8 mouse cellular contexts compared by ENCODE assay signal in the genomic region with DNA sequence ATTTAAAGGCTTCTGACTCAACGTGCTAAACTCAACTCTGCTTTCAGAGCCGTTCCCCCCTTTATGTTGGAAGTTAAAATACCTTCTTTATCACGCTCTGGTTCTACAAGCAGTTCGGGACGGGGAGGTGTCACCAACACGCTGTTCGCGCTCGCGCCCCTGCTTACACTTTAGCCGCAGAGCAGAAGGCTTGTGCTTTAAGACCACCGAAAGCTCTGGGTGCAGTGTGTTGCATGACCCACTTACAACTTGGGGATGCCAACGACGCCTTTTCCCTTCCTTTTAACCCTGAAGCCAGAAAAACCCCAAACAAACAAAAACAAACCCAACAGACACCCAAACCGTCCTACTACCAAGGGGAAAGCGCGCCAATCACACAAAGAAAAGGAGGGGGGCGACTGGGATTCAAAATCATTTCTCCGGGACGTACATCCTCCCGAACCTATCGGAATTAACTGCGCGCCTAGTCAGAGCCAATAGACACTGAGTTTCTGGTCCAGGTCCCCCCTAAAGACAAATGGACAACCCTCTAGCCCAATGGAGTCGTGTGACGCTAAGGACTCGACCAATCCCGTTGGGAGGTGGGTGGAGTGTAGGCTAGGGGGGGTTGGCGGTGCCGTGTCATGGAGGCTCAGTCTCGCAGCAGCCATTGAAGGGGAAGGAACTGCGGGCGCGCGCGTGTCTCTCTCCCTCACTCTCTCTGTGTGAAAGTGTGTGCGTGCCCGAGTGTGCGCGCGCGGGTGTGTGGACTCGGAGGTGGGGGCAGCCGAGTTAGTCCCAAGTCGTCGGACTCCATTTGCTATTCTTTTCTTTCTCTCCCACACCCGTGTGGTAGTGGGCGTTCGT. TPM values are rescaled to one million over a fixed set of nuclear protein-coding genes. Genes with fewer than 3 reads are reported as not detected.
DNase-seq lines count a peak whose midpoint lies in the region; ATAC-seq and TF ChIP-seq lines count a peak whose summit lies in the region.

A gene (plus strand): TSS at position 589 of the 846 bp plus-strand sequence.

- peak within 1 kb of the TSS; percentile 98 for H3K4me3 ChIP-seq in bone marrow macrophage, adult 2 months (ENCODE audit: insufficient read depth, low read length)
- H3K4me3 ChIP-seq in embryonic fibroblast, embryonic 13.5 days (ENCODE audit: insufficient read depth, low read length) = peak within 1 kb of the TSS; percentile 99
- peak within 1 kb of the TSS; percentile 90 for H3K4me3 ChIP-seq in kidney, embryonic 15.5 days (replicated peaks)

- H3K27me3 ChIP-seq in kidney, embryonic 15.5 days = no peaks in the 10 kb centered on the region

- WGBS in kidney, embryonic 15.5 days = under 1% methylated on average over 49 of the region's 49 CpGs

- TF ChIP-seq POLR2A in bone marrow macrophage, adult 2 months (IDR thresholded peaks at IDR 0.05; ENCODE audit: borderline replicate concordance, low read depth, low read length) = no peak
- TF ChIP-seq POLR2A in embryonic fibroblast, embryonic 13.5 days (IDR thresholded peaks at IDR 0.05; ENCODE audit: low read depth, low read length) = peak; percentile 93

- peaks cover 8% of the 10 kb centered on the region for H3K36me3 ChIP-seq in kidney, embryonic 15.5 days

- TF ChIP-seq CTCF in bone marrow macrophage, adult 2 months (IDR thresholded peaks at IDR 0.05; ENCODE audit: low read depth, low read length) = no peak; the same call in 1 of the 2 replicates
- no peak for TF ChIP-seq CTCF in embryonic fibroblast, embryonic 13.5 days (IDR thresholded peaks at IDR 0.05; ENCODE audit: borderline replicate concordance, insufficient read depth, low read length)

- peak within 1 kb of the TSS; percentile 98 for H3K9ac ChIP-seq in kidney, embryonic 15.5 days

- no peaks in the 10 kb centered on the region for H3K9me3 ChIP-seq in kidney, embryonic 15.5 days (replicated peaks)

- H3K4me2 ChIP-seq in kidney, embryonic 15.5 days = peak within 1 kb of the TSS; percentile 70

- H3K4me1 ChIP-seq in bone marrow macrophage, adult 2 months (ENCODE audit: control insufficient read depth, insufficient read depth, low read length) = peaks cover 9% of the 10 kb centered on the region
- no peaks in the 10 kb centered on the region for H3K4me1 ChIP-seq in embryonic fibroblast, embryonic 13.5 days (ENCODE audit: control insufficient read depth, insufficient read depth, low read length)
- H3K4me1 ChIP-seq in kidney, embryonic 15.5 days = peaks cover 28% of the 10 kb centered on the region

- peak; percentile 100 for ATAC-seq in kidney, embryonic 15.5 days (replicated peaks; ENCODE audit: low FRiP score)
- peak; percentile 99 for ATAC-seq in monocyte, adult 5-6 weeks (replicated peaks; ENCODE audit: insufficient number of reproducible peaks, low FRiP score, low TSS enrichment, poor library complexity, severe bottlenecking)

- H3K27ac ChIP-seq in bone marrow macrophage, adult 2 months (ENCODE audit: insufficient read depth, low read depth, low read length) = peak within 1 kb of the TSS; percentile 74
- H3K27ac ChIP-seq in embryonic fibroblast, embryonic 13.5 days (ENCODE audit: insufficient read depth, low read length) = peak within 1 kb of the TSS; percentile 49
- H3K27ac ChIP-seq in kidney, embryonic 15.5 days = peak within 1 kb of the TSS; percentile 96

- peak; percentile 98 for DNase-seq in A20 (ENCODE audit: low read depth, low spot score)
- DNase-seq in heart, adult 9 months (ENCODE audit: low spot score in 2 of 2) = peak; percentile 99
- peak; percentile 97 for DNase-seq in liver
- DNase-seq in spleen, postnatal 4 days (ENCODE audit: low spot score in 2 of 2) = peak; percentile 97 to 99

RNA-seq across cellular contexts. Expression of the gene that starts here (rescaled TPM):
- 134 and 150 TPM in 2 replicates for polyA plus RNA-seq in bone marrow macrophage, adult 2 months (2012; ENCODE audit: insufficient read depth, insufficient read length, missing spikeins)
- 161 and 235 TPM in 2 replicates for polyA plus RNA-seq in embryonic fibroblast, embryonic 13.5 days (2011; ENCODE audit: insufficient read length, low read depth, missing spikeins)
- polyA plus RNA-seq in kidney, embryonic 15.5 days (2015; fragmentation: Nextera tagmentation; extraction: Ambion mirVana) = 247 and 264 TPM in 2 replicates
- 108 to 150 TPM (median 134 TPM) in 3 replicates for total RNA-seq in monocyte, adult 5-6 weeks (2017)

Comparison
In these comparisons a context has a peak if more than half of its experiments do, and no peak if none do; other contexts are left out.
1. Peak in every context shown above with its lines: DNase-seq, ATAC-seq, H3K4me3 ChIP-seq and H3K27ac ChIP-seq.